Mouse (Mus musculus) urinary bladder, postnatal 10 days (tissue): Measurements from ENCODE around the gene Olfr823.
"Not testable (repeated sequence)": the region's sequence is repeated elsewhere in the genome, so short reads cannot be mapped to it uniquely, and the experiment has no call there.

ENCODE experiments used
- DNase-seq: peaks from one replicate; pipeline ENCODE4 v3.0.0; 2022; ENCODE audit warnings: low spot score

The Olfr823 gene

GRCm38 (mm10) chr10:130115283-130115682 lies at the start of gene Olfr823:
TSS of gene Olfr823 (minus strand) at chr10:130115383.
- not testable (repeated sequence) for DNase-seq

GRCm38 (mm10) chr10:130144121-130144520 lies 28.9 kb upstream of the Olfr823 start:
- DNase-seq: no peak

- DNase-seq: not testable (repeated sequence)
These were observed 27.3 kb upstream of the Olfr823 start for GRCm38 (mm10) chr10:130142481-130142880.

DNA sequence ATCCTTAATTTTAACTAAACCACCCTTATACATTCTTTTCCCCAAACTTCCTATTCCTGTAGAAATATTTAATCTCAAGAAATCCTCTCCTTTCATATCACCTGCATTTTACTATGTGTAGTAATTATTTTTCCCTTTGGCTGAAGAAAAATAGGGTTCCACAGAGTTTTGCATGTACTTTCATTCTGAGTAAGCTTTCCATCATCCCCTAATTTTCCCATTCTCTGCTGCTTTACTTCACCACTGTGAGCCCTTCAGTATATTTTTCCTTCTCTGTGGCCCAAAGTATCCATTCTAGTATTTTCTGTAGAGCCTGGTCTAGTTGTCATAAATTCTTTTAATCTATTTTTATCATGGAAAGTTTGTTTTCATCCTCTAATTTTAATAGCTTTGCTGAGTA lies 19.6 kb upstream of the Olfr823 start:
- DNase-seq: no peak

DNA sequence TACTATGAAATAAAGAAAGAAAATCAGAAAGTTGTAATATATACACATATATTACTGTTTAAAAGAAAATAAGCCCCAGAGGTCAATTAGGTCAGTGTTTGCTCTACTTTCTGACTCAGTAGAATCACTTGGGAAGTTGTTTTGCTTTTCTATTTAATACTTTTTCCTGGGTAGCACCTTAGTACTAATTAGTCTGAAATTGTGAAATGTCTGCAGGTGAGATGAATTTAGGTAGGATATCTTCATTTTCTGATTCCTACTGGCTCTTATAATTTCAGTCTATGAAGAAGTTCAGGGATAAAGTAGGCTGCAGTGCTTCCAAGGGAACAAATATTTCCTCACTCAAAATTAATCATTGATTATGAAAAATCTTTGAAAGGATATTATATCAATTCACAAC lies 14.7 kb upstream of the Olfr823 start, which contains the start of gene Olfr824:
Gene Olfr824 (minus strand): TSS at position 101 of the 400 bp plus-strand sequence.
- DNase-seq: not testable (repeated sequence)

- DNase-seq: not testable (repeated sequence)
These were observed 862 bp upstream of the Olfr823 start for GRCm38 (mm10) chr10:130116045-130116444.

DNA sequence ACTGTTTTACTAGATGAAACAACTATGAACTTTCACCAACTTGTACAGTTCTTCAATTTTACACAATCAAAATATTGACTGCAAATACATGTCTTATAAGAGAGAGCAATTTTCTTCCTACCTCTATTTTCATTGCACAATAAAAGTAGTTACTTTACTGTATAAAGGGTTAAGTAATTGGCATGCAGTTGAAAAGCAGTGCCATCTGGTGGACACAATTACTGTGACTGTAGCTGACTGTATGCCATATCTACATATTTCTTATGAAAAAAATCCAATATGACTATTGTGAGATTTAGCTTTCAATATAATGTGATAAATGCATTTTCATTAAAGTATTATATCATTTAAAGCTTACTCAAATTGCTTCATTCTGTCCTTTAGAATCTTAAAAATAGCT lies 19.1 kb downstream of the Olfr823 start:
- DNase-seq: no peak

DNA sequence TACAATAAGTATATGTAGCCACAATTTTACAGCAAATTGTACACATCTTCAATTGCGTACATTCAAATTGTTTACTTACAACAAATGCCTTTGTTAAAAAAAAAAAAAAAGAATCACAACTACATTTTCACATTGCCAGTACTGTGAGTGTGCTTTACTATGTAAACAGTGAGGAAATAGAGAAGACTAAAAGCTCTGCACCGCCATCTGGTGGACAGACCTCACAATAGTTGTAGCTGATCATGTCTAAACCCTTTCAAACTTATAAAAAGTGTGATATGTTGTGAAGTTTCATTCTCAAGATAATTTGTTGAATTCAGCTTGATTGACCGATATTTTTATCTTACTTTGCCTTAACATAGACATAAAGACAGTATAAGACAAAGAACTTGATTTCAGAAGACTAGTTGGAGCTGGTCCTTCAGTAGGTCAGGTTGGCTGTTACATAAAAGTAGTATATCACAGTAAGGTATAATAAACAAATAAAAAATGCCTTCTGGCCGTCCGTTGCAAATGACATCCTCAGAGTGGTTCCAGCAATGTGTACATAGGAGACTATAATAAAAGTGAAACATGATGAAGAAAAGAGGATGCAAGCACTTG lies 22.2 kb downstream of the Olfr823 start:
- no peak for DNase-seq

- no peak for DNase-seq
These were observed 44.3 kb downstream of the Olfr823 start, which contains the start of gene Olfr822 for GRCm38 (mm10) chr10:130070910-130071309. TSS of gene Olfr822 (plus strand) at chr10:130071210.
